Mouse (Mus musculus) telencephalon, adult 2 months (tissue): Measurements from ENCODE around the gene Kif2c.

Experiments used
- DNase-seq: peaks from one replicate; pipeline ENCODE4 v3.0.0-alpha.2; 2011; ENCODE audit warnings: low read depth, low spot score

The Kif2c gene

GRCm38 (mm10) chr4:117138295-117139216 is 43.9 kb downstream of the Kif2c start:
- DNase-seq = no peak

- no peak for DNase-seq
These were observed 46.4 kb downstream of the Kif2c start for GRCm38 (mm10) chr4:117136034-117136433.

GRCm38 (mm10) chr4:117134601-117134995 is 47.8 kb downstream of the Kif2c start:
- no peak for DNase-seq

- peak; percentile 95 for DNase-seq
These were observed 48.4 kb downstream of the Kif2c start, which contains the start of gene Plk3 for GRCm38 (mm10) chr4:117133817-117134600. Plk3 (minus strand) TSS chr4:117133963.

- DNase-seq = no peak
These were observed 49.1 kb downstream of the Kif2c start for GRCm38 (mm10) chr4:117133366-117133796.

GRCm38 (mm10) chr4:117132794-117133143 is 49.7 kb downstream of the Kif2c start:
- no peak for DNase-seq

- no peak for DNase-seq
These were observed 50.3 kb downstream of the Kif2c start for GRCm38 (mm10) chr4:117131890-117132793.

- DNase-seq = no peak
These were observed 51.2 kb downstream of the Kif2c start for GRCm38 (mm10) chr4:117131198-117131597.

- DNase-seq = no peak
These were observed 51.6 kb downstream of the Kif2c start for GRCm38 (mm10) chr4:117130790-117131189.

- DNase-seq = no peak
These were observed 54.3 kb downstream of the Kif2c start for GRCm38 (mm10) chr4:117127991-117128686.

GRCm38 (mm10) chr4:117126675-117127290 is 55.7 kb downstream of the Kif2c start, which contains the start of gene Tctex1d4:
Tctex1d4 (plus strand) TSS chr4:117126794.
- no peak for DNase-seq

GRCm38 (mm10) chr4:117125910-117126674 is 56.3 kb downstream of the Kif2c start:
- peak; percentile 60 for DNase-seq

GRCm38 (mm10) chr4:117125348-117125909 is 57.0 kb downstream of the Kif2c start, which contains the start of gene Btbd19:
Btbd19 (minus strand) TSS chr4:117125725.
- DNase-seq = peak; percentile 72

- DNase-seq = peak; percentile 28
These were observed 57.7 kb downstream of the Kif2c start for GRCm38 (mm10) chr4:117124518-117125347.

GRCm38 (mm10) chr4:117124218-117124517 is 58.3 kb downstream of the Kif2c start:
- DNase-seq = no peak

GRCm38 (mm10) chr4:117123546-117124217 is 58.8 kb downstream of the Kif2c start:
- DNase-seq = no peak

GRCm38 (mm10) chr4:117122209-117122608 is 60.2 kb downstream of the Kif2c start:
- DNase-seq = no peak
